Mouse (Mus musculus): ENCODE results near the gene Igsf9. TPM values are rescaled to one million over a fixed set of nuclear protein-coding genes. Genes with fewer than 3 reads are reported as not detected.

Igsf9 gene
- total RNA-seq, 1 experiment from 2014 or later, result 1.1 TPM

GRCm38 (mm10) chr1:172525971-172526370 is 44.4 kb downstream of the Igsf9 start:
- no peak for ATAC-seq (replicated peaks in 1 of 2; ENCODE audit: insufficient read depth in 1 of 2, low FRiP score in 2 of 2, low TSS enrichment in 1 of 2, low read depth in 1 of 2, poor library complexity in 2 of 2, severe bottlenecking in 2 of 2)

GRCm38 (mm10) chr1:172526380-172527081 is 44.9 kb downstream of the Igsf9 start:
- ATAC-seq (replicated peaks in 1 of 2; ENCODE audit: insufficient read depth in 1 of 2, low FRiP score in 2 of 2, low TSS enrichment in 1 of 2, low read depth in 1 of 2, poor library complexity in 2 of 2, severe bottlenecking in 2 of 2), result peak; percentile 63 to 71

DNA sequence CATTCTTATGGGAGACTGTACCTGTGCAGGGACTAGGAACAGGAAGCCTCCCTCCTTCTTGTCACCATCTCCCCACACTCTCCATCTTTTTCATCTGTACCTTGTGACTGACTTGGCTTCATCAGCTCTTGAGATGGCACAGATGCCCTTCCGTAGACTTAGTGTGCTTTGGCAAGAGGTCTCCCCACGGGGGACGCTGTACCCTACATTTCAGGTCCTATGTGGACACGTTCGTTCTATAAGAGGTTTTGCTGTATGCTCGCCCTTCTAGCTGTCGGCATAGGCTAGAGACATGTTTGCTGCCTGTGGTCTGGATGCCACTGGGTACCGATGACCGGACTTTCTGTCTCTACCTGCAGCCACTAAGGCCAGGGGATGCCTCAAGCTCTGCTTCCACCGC is 45.8 kb downstream of the Igsf9 start:
- no peak for ATAC-seq (replicated peaks in 1 of 2; ENCODE audit: insufficient read depth in 1 of 2, low FRiP score in 2 of 2, low TSS enrichment in 1 of 2, low read depth in 1 of 2, poor library complexity in 2 of 2, severe bottlenecking in 2 of 2)

DNA sequence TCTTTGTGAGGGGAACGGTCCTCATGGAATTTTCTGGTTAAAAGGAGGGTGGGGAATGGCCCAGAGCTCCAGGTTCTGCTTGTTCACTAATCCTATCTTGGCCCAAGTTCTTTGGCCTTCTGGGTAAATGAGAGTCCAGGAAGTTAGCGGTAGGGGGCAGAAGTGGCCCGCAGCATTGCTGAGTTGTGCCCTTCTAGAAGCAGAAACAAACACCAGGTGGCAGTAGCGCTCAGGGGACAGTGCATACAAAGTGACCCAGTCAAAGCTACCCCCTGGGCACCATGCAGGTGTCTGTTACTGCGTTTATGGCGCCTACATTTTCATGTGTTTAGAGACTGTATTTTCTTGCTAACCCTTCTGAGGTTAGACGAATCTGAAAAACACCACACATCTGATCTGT is 47.1 kb downstream of the Igsf9 start:
- ATAC-seq (replicated peaks in 1 of 2; ENCODE audit: insufficient read depth in 1 of 2, low FRiP score in 2 of 2, low TSS enrichment in 1 of 2, low read depth in 1 of 2, poor library complexity in 2 of 2, severe bottlenecking in 2 of 2), result peak; percentile 46 to 54; a peak in 3 of 4 replicates

DNA sequence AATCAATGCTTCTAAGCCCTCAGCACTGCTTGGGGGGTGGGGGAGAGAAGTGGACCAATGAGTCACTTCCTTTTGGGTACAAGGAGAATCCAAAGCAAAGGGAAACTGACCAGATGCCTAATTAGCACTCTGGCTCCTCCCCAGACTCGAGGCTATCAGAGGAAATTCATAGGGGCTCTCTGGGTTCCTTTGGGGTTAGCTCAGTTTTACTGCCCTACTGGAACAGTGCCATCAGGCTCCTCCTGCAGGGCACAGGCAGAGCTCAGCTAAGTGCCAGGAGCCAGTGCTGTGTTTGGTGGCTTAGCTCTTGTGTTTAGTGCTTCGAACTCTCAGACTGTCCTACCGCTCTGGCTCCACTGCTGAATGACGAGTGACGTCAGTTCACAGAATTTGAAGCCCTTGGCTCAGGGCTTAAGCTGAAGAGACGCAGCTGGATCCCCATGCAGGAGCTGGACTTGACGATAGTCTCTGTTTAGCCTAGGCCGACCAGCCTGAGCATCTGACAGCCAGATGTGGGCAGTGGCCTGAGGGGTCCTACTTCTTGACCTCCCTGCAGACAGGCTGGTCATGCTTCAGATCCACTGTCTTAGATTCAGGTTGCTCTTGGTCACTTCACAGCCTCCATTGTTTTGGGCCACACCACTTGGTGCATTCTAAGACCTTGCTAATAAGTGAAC is 49.1 kb downstream of the Igsf9 start:
- ATAC-seq (replicated peaks in 1 of 2; ENCODE audit: insufficient read depth in 1 of 2, low FRiP score in 2 of 2, low TSS enrichment in 1 of 2, low read depth in 1 of 2, poor library complexity in 2 of 2, severe bottlenecking in 2 of 2), result 0 out of 4 replicates have a peak, but pooled peaks have one; percentile 3 to 20

DNA sequence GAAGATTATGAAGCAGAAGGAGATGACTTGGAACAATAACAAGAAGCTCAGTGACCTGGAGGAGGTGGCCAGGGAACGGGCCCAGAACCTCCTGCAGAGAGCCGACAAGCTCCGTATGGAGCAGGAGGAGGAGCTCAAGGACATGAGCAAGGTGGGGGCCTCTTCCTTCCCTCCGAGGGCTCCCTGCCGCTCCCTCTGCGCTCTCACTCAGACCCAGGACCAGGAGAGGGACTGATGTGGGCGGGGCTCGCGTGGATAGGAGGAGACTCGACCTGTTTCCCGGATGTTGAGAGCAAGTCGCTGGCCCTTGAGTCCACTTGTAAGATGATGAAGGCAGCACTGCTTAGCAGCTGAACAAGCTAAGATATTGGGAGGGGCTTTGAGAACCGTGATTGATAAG is 51.0 kb downstream of the Igsf9 start:
- peak in 1 of 2 experiments; percentile 8; a peak in 1 of 4 replicates for ATAC-seq (replicated peaks in 1 of 2; ENCODE audit: insufficient read depth in 1 of 2, low FRiP score in 2 of 2, low TSS enrichment in 1 of 2, low read depth in 1 of 2, poor library complexity in 2 of 2, severe bottlenecking in 2 of 2)

- no peak for ATAC-seq (replicated peaks in 1 of 2; ENCODE audit: insufficient read depth in 1 of 2, low FRiP score in 2 of 2, low TSS enrichment in 1 of 2, low read depth in 1 of 2, poor library complexity in 2 of 2, severe bottlenecking in 2 of 2)
Measured at GRCm38 (mm10) chr1:172535116-172535515, 53.5 kb downstream of the Igsf9 start.

DNA sequence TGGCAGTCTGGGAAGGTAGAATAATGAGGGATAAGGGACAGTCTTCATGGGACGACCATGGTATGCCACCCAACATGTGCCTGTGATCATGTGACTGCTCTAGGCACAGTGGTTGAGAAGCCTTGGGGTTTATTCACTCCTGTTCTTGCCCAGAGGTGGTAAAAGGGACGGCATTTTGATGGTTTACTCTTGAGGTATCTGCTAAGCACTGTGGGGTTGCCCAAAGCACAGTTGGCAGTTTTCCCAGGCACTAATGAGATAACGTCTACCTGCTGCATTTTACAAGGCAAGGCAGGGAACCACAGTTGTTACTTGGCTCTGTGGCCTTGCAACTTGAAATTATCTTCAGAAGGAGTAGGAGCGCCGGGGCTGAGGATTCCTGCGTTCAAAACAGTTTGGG is 58.2 kb downstream of the Igsf9 start:
- ATAC-seq (replicated peaks in 1 of 2; ENCODE audit: insufficient read depth in 1 of 2, low FRiP score in 2 of 2, low TSS enrichment in 1 of 2, low read depth in 1 of 2, poor library complexity in 2 of 2, severe bottlenecking in 2 of 2), result no peak

DNA sequence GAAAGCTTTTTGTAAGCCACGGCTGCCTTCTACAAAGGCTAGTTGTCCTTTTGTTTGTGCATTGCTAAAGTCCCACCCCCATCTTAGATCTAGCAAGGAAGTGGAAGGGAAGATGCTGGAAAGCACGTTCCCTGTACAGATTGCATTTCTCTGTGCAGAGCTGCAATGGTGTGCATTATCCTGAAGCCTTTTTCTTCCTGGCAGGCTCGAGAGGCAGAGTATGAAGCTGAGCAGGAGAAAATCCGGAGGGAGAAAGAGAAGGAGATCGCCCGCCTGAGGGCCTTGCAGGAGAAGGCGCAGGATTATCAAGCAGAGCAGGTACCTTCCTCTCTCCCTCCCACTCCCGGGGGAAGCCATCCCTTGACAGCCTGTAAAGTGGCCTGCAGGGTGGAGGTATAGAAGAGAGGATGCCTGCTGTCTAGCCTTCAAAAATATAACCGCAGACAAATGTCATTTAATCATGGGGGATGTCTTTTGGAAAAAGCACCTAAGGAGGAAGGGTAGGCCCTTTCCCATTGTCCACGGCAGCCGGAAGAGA is 58.8 kb downstream of the Igsf9 start:
- ATAC-seq (replicated peaks in 1 of 2; ENCODE audit: insufficient read depth in 1 of 2, low FRiP score in 2 of 2, low TSS enrichment in 1 of 2, low read depth in 1 of 2, poor library complexity in 2 of 2, severe bottlenecking in 2 of 2), result no peak

- ATAC-seq (replicated peaks in 1 of 2; ENCODE audit: insufficient read depth in 1 of 2, low FRiP score in 2 of 2, low TSS enrichment in 1 of 2, low read depth in 1 of 2, poor library complexity in 2 of 2, severe bottlenecking in 2 of 2), result no peak
Measured at GRCm38 (mm10) chr1:172546062-172546461, 64.5 kb downstream of the Igsf9 start.

Other genes with a start within 250 kb of the Igsf9 start
- gene Atp1a4, start 223.4 kb upstream of the Igsf9 start, total RNA-seq (2017), result not detected in 2 replicates
- 21.8 and 25.9 TPM in 2 replicates for gene Igsf8, start 220.1 kb upstream of the Igsf9 start, total RNA-seq (2017)
- gene Atp1a2, start 183.7 kb upstream of the Igsf9 start, total RNA-seq (2017), result not detected in 2 replicates
- not detected in 2 replicates for gene Kcnj9, start 152.5 kb upstream of the Igsf9 start, total RNA-seq (2017)
- 0.38 TPM in 1 of 2 replicates, not detected in the other for gene Kcnj10, start 140.6 kb upstream of the Igsf9 start, total RNA-seq (2017)
- gene Pigm, start 105.2 kb upstream of the Igsf9 start, total RNA-seq (2017), result 17.4 and 19.5 TPM in 2 replicates
- not detected in 2 replicates for gene Slamf9, start 6.4 kb upstream of the Igsf9 start, total RNA-seq (2017)
- gene Tagln2, start 18.3 kb downstream of the Igsf9 start, total RNA-seq (2017), result 251 and 258 TPM in 2 replicates
- gene Cfap45, start 39.0 kb downstream of the Igsf9 start, total RNA-seq (2017), result 1.2 and 2.9 TPM in 2 replicates
- gene Vsig8, start 74.2 kb downstream of the Igsf9 start, total RNA-seq (2017), result not detected in 2 replicates
- gene Slamf8, start 108.8 kb downstream of the Igsf9 start, total RNA-seq (2017), result 0.50 and 1.3 TPM in 2 replicates
- gene Fcrl6, start 120.8 kb downstream of the Igsf9 start, total RNA-seq (2017), result not detected in 2 replicates
- 0.79 and 2.1 TPM in 2 replicates for gene Dusp23, start 151.2 kb downstream of the Igsf9 start, total RNA-seq (2017)
- not detected in 2 replicates for gene Crp, start 216.3 kb downstream of the Igsf9 start, total RNA-seq (2017)